In genomic region chr11:86683395-86684125, GRCm38 (mm10) we compare ENCODE assay signal across 8 mouse cellular contexts. TPM values are rescaled to one million over a fixed set of nuclear protein-coding genes. Genes with fewer than 3 reads are reported as not detected.
DNase-seq lines count a peak whose midpoint lies in the region; ATAC-seq lines count a peak whose summit lies in the region.

Vmp1 (minus strand) TSS chr11:86683836.
Ptrh2 (plus strand) TSS chr11:86683985.

- peak; percentile 91 for ATAC-seq in CD4-positive, CD25-positive, alpha-beta regulatory T cell, adult 4 months
- ATAC-seq in heart, embryonic 14.5 days (ENCODE audit: insufficient number of reproducible peaks, insufficient read depth, low FRiP score, low read depth), result peak; percentile 89
- peak; percentile 94 for ATAC-seq in liver, embryonic 13.5 days (ENCODE audit: low read depth)
- ATAC-seq in stomach, embryonic 16.5 days (ENCODE audit: insufficient read depth, low FRiP score), result peak; percentile 93

- H3K4me1 ChIP-seq in heart, embryonic 14.5 days (ENCODE audit: control insufficient read depth in 2 of 2, insufficient read depth in 2 of 2, low read length in 2 of 2), result peaks cover 2 to 26% of the 10 kb centered on the region in 2 experiments
- H3K4me1 ChIP-seq in liver, embryonic 13.5 days (replicated peaks), result peaks cover 63% of the 10 kb centered on the region
- peaks cover 14% of the 10 kb centered on the region for H3K4me1 ChIP-seq in stomach, embryonic 16.5 days (ENCODE audit: control insufficient read depth, insufficient read depth, low read length)

- H3K4me2 ChIP-seq in heart, embryonic 14.5 days (ENCODE audit: low read length), result peak within 1 kb of the TSS; percentile 68
- H3K4me2 ChIP-seq in liver, embryonic 13.5 days, result peak within 1 kb of the TSS; percentile 86
- H3K4me2 ChIP-seq in stomach, embryonic 16.5 days (ENCODE audit: low read depth, low read length), result peak within 1 kb of the TSS; percentile 74

- H3K9me3 ChIP-seq in heart, embryonic 14.5 days (ENCODE audit: control insufficient read depth, low read length), result no peaks in the 10 kb centered on the region
- no peaks in the 10 kb centered on the region for H3K9me3 ChIP-seq in liver, embryonic 13.5 days (replicated peaks)
- H3K9me3 ChIP-seq in stomach, embryonic 16.5 days (replicated peaks; ENCODE audit: control insufficient read depth, low read length), result no peaks in the 10 kb centered on the region

- DNase-seq in c-Kit-negative CD71-positive TER-119-positive erythroid progenitor cells, embryonic 14.5 days (ENCODE audit: low read depth, low spot score), result peak; percentile 91
- DNase-seq in fibroblast of lung, adult 2 months (ENCODE audit: low read depth), result peak; percentile 91
- DNase-seq in kidney, postnatal 14 days, result peak; percentile 95
- DNase-seq in liver, embryonic 13.5 days, result peak; percentile 83
- DNase-seq in neural tube, embryonic 10.5 days (ENCODE audit: extremely low spot score, low spot score), result peak; percentile 95

- H3K27me3 ChIP-seq in heart, embryonic 14.5 days (ENCODE audit: control insufficient read depth, insufficient read depth, low read length), result no peaks in the 10 kb centered on the region
- no peaks in the 10 kb centered on the region for H3K27me3 ChIP-seq in liver, embryonic 13.5 days
- H3K27me3 ChIP-seq in stomach, embryonic 16.5 days (ENCODE audit: control insufficient read depth, insufficient read depth, low read length), result no peaks in the 10 kb centered on the region

- WGBS in heart, embryonic 14.5 days, result under 1% methylated on average over 56 of the region's 56 CpGs
- under 1% methylated on average over 56 of the region's 56 CpGs for WGBS in liver, embryonic 13.5 days (ENCODE audit: insufficient replicate concordance)
- under 1% methylated on average over 56 of the region's 56 CpGs for WGBS in stomach, embryonic 16.5 days

- peak within 1 kb of the TSS; percentile 88 for H3K9ac ChIP-seq in heart, embryonic 14.5 days (ENCODE audit: low read length)
- H3K9ac ChIP-seq in liver, embryonic 13.5 days, result peak within 1 kb of the TSS; percentile 95
- peak within 1 kb of the TSS; percentile 92 for H3K9ac ChIP-seq in stomach, embryonic 16.5 days (ENCODE audit: low read length)

- peak within 1 kb of the TSS; percentile 75 to 77 for H3K4me3 ChIP-seq in heart, embryonic 14.5 days (ENCODE audit: control insufficient read depth in 1 of 2, insufficient read depth in 1 of 2, low read depth in 1 of 2, low read length in 2 of 2)
- H3K4me3 ChIP-seq in liver, embryonic 13.5 days (replicated peaks), result peak within 1 kb of the TSS; percentile 93
- H3K4me3 ChIP-seq in stomach, embryonic 16.5 days (replicated peaks; ENCODE audit: low read length), result peak within 1 kb of the TSS; percentile 89

- H3K36me3 ChIP-seq in heart, embryonic 14.5 days (ENCODE audit: control insufficient read depth, insufficient read depth, low read length), result peaks cover 17% of the 10 kb centered on the region
- H3K36me3 ChIP-seq in liver, embryonic 13.5 days, result peaks cover 23% of the 10 kb centered on the region
- no peaks in the 10 kb centered on the region for H3K36me3 ChIP-seq in stomach, embryonic 16.5 days (ENCODE audit: control insufficient read depth, insufficient read depth, low read length)

- peak within 1 kb of the TSS; percentile 85 to 89 for H3K27ac ChIP-seq in heart, embryonic 14.5 days (replicated peaks in 1 of 2; ENCODE audit: control insufficient read depth in 1 of 2, insufficient read depth in 1 of 2, low read depth in 2 of 2, low read length in 2 of 2)
- H3K27ac ChIP-seq in liver, embryonic 13.5 days, result peak within 1 kb of the TSS; percentile 96
- peak within 1 kb of the TSS; percentile 95 for H3K27ac ChIP-seq in stomach, embryonic 16.5 days (ENCODE audit: low read length)

RNA-seq across cellular contexts. Expression of gene Vmp1, which starts in this region (rescaled TPM):
- polyA plus RNA-seq in CD4-positive, CD25-positive, alpha-beta regulatory T cell, adult 4 months (2017; shearing (Covaris generic)), result 100 to 1,000 TPM; 405 to 430 TPM
- 98.5 and 101 TPM in 2 replicates for polyA plus RNA-seq in heart, embryonic 14.5 days (2014; fragmentation: Nextera tagmentation; extraction: Ambion mirVana)
- 89.2 and 103 TPM in 2 replicates for polyA plus RNA-seq in liver, embryonic 13.5 days (2015; fragmentation: Nextera tagmentation; extraction: Ambion mirVana)
- 147 and 157 TPM in 2 replicates for polyA plus RNA-seq in stomach, embryonic 16.5 days (2015; fragmentation: Nextera tagmentation; extraction: Ambion mirVana)

RNA-seq across cellular contexts. Expression of gene Ptrh2, which starts in this region (rescaled TPM):
- polyA plus RNA-seq in CD4-positive, CD25-positive, alpha-beta regulatory T cell, adult 4 months (2017; shearing (Covaris generic)), result 10 to 100 TPM in 1 of 2 experiments, 1 to 10 TPM in 1; 9.8 to 10.7 TPM
- polyA plus RNA-seq in heart, embryonic 14.5 days (2014; fragmentation: Nextera tagmentation; extraction: Ambion mirVana), result 21.5 and 22.3 TPM in 2 replicates
- polyA plus RNA-seq in liver, embryonic 13.5 days (2015; fragmentation: Nextera tagmentation; extraction: Ambion mirVana), result 23.0 and 23.3 TPM in 2 replicates
- 26.6 and 28.8 TPM in 2 replicates for polyA plus RNA-seq in stomach, embryonic 16.5 days (2015; fragmentation: Nextera tagmentation; extraction: Ambion mirVana)

Comparison
In these comparisons a context has a peak if more than half of its experiments do, and no peak if none do; other contexts are left out.
1. Peak in every context shown above with its lines: DNase-seq, ATAC-seq, H3K4me3 ChIP-seq and H3K27ac ChIP-seq.